Mouse (Mus musculus) MEL (cell line): Measurements from ENCODE around the gene Lmbr1. TPM values are rescaled to one million over a fixed set of nuclear protein-coding genes. Genes with fewer than 3 reads are reported as not detected.

Experiments used
- DNase-seq: peaks from one replicate; pipeline ENCODE4 v3.0.0; 2011; ENCODE audit warnings: low read depth, low spot score
- H3K27ac ChIP-seq: 2 replicates; pipeline ENCODE4 v1.5.1; 2012; ENCODE audit warnings: low read depth, mild to moderate bottlenecking, control low read depth, low read length, moderate library complexity; ENCODE audit not compliant: control insufficient read depth
- H3K27me3 ChIP-seq, 2 experiments: fragments of 150-350 bp in 1 of 2; sonication (generic) in 1 of 2; 2 replicates each; pipeline ENCODE4 v1.6.1; 2012; ENCODE audit warnings: low read length in 2 of 2, mild to moderate bottlenecking in 2 of 2, improper control_type of control experiment in 1 of 2, moderate library complexity in 1 of 2; ENCODE audit not compliant: insufficient read depth in 2 of 2, control insufficient read depth in 1 of 2
- H3K36me3 ChIP-seq, 2 experiments: 2 replicates each; pipeline ENCODE4 v1.6.1; 2012 to 2014; ENCODE audit warnings: low read length in 2 of 2, improper control_type of control experiment in 1 of 2, inconsistent platforms in 1 of 2, mild to moderate bottlenecking in 1 of 2; ENCODE audit not compliant: insufficient read depth in 2 of 2, control insufficient read depth in 1 of 2
- H3K4me1 ChIP-seq, 2 experiments: fragments of 150-350 bp in 1 of 2; sonication (generic) in 1 of 2; 2 replicates each; pipeline ENCODE4 v1.6.1; 2012; ENCODE audit warnings: low read length in 2 of 2, improper control_type of control experiment in 1 of 2, mild to moderate bottlenecking in 1 of 2; ENCODE audit not compliant: insufficient read depth in 2 of 2, control insufficient read depth in 1 of 2
- H3K4me3 ChIP-seq, 2 experiments: fragments of 150-350 bp in 1 of 2; sonication (generic) in 1 of 2; 2 replicates each; pipeline ENCODE4 v1.5.1; 2012; ENCODE audit warnings: low read depth in 2 of 2, low read length in 2 of 2, mild to moderate bottlenecking in 2 of 2, moderate library complexity in 2 of 2, control low read depth in 1 of 2, improper control_type of control experiment in 1 of 2; ENCODE audit not compliant: control insufficient read depth in 1 of 2, insufficient read depth in 1 of 2
- H3K79me2 ChIP-seq: 2 replicates; pipeline ENCODE4 v1.6.1; 2012; ENCODE audit warnings: mild to moderate bottlenecking, low read length, moderate library complexity; ENCODE audit not compliant: control insufficient read depth, poor library complexity, insufficient read depth
- H3K9ac ChIP-seq: 2 replicates; pipeline ENCODE4 v1.6.1; 2012; ENCODE audit warnings: low read depth, mild to moderate bottlenecking, control low read depth, low read length, moderate library complexity; ENCODE audit not compliant: control insufficient read depth, poor library complexity, severe bottlenecking
- H3K9me3 ChIP-seq: fragments of 150-350 bp; sonication (generic); replicated peaks from 2 replicates; pipeline ENCODE4 v1.6.1; 2012; ENCODE audit warnings: mild to moderate bottlenecking, low read length, improper control_type of control experiment, moderate library complexity; ENCODE audit not compliant: insufficient read depth
- CHD1 ChIP-seq: IDR thresholded peaks from 2 replicates; pipeline ENCODE4 v1.6.1; 2012; ENCODE audit warnings: low read depth, mild to moderate bottlenecking, inconsistent platforms, low read length, improper control_type of control experiment
- CHD2 ChIP-seq: IDR thresholded peaks from 2 replicates; pipeline ENCODE4 v1.6.1; 2011; ENCODE audit warnings: low read length, improper control_type of control experiment
- E2F4 ChIP-seq: IDR thresholded peaks from 2 replicates; pipeline ENCODE4 v1.6.1; 2011; ENCODE audit warnings: low read depth, low read length, improper control_type of control experiment, borderline replicate concordance
- ELF1 ChIP-seq: IDR thresholded peaks from 2 replicates; pipeline ENCODE4 v1.6.1; 2014; ENCODE audit warnings: low read depth, mild to moderate bottlenecking, inconsistent platforms, low read length, improper control_type of control experiment, moderate library complexity
- EP300 ChIP-seq, 2 experiments: IDR thresholded peaks; 2 replicates each; pipeline ENCODE4 v1.6.1; 2011; ENCODE audit warnings: improper control_type of control experiment in 2 of 2, low read length in 2 of 2, low read depth in 1 of 2, mild to moderate bottlenecking in 1 of 2
- GABPA ChIP-seq: IDR thresholded peaks from 2 replicates; pipeline ENCODE4 v1.6.1; 2012; ENCODE audit warnings: low read depth, mild to moderate bottlenecking, inconsistent platforms, low read length, improper control_type of control experiment, moderate library complexity
- JUND ChIP-seq: IDR thresholded peaks from 2 replicates; pipeline ENCODE4 v1.6.1; 2011; ENCODE audit warnings: low read depth, mild to moderate bottlenecking, improper control_type of control experiment, low read length
- MAFK ChIP-seq: IDR thresholded peaks from 2 replicates; pipeline ENCODE4 v1.6.1; 2011; ENCODE audit warnings: low read depth, mild to moderate bottlenecking, low read length, improper control_type of control experiment, borderline replicate concordance
- MAZ ChIP-seq: IDR thresholded peaks from 2 replicates; pipeline ENCODE4 v1.6.1; 2012; ENCODE audit warnings: low read depth, mild to moderate bottlenecking, inconsistent platforms, low read length, improper control_type of control experiment
- MEF2A ChIP-seq: IDR thresholded peaks from 2 replicates; pipeline ENCODE4 v1.6.1; 2014; ENCODE audit warnings: low read depth, mild to moderate bottlenecking, inconsistent platforms, low read length, improper control_type of control experiment; ENCODE audit not compliant: poor library complexity, insufficient replicate concordance, severe bottlenecking; ENCODE audit errors: extremely low read depth
- MXI1 ChIP-seq: IDR thresholded peaks from 2 replicates; pipeline ENCODE4 v1.6.1; 2011; ENCODE audit warnings: mild to moderate bottlenecking, low read depth, low read length, improper control_type of control experiment
- NELFE ChIP-seq: IDR thresholded peaks from 2 replicates; pipeline ENCODE4 v1.6.1; 2011; ENCODE audit warnings: low read depth, low read length, improper control_type of control experiment
- NRF1 ChIP-seq: IDR thresholded peaks from 2 replicates; pipeline ENCODE4 v1.6.1; 2014; ENCODE audit warnings: low read depth, mild to moderate bottlenecking, inconsistent platforms, low read length, improper control_type of control experiment, moderate library complexity; ENCODE audit not compliant: poor library complexity, insufficient read depth, severe bottlenecking
- POLR2A ChIP-seq, 2 experiments: IDR thresholded peaks; 2 replicates each; pipeline ENCODE4 v1.6.1; 2011 to 2012; ENCODE audit warnings: low read length in 2 of 2, mild to moderate bottlenecking in 2 of 2, control low read depth in 1 of 2, improper control_type of control experiment in 1 of 2, low read depth in 1 of 2, moderate library complexity in 1 of 2; ENCODE audit not compliant: control insufficient read depth in 1 of 2, insufficient read depth in 1 of 2, poor library complexity in 1 of 2
- POLR2AphosphoS2 ChIP-seq: IDR thresholded peaks from 2 replicates; pipeline ENCODE4 v1.6.1; 2011; ENCODE audit warnings: low read length, improper control_type of control experiment
- POLR2AphosphoS5 ChIP-seq: IDR thresholded peaks from 2 replicates; pipeline ENCODE4 v1.6.1; 2012; ENCODE audit warnings: low read depth, borderline replicate concordance, mild to moderate bottlenecking, inconsistent platforms, low read length, moderate library complexity, mixed read lengths
- SIN3A ChIP-seq: IDR thresholded peaks from 2 replicates; pipeline ENCODE4 v1.6.1; 2012; ENCODE audit warnings: low read length, improper control_type of control experiment, inconsistent platforms
- TAL1 ChIP-seq: IDR thresholded peaks from 2 replicates; pipeline ENCODE4 v1.6.1; 2012; ENCODE audit warnings: mild to moderate bottlenecking, inconsistent platforms, low read length, moderate library complexity, mixed read lengths
- TBP ChIP-seq: IDR thresholded peaks from 2 replicates; pipeline ENCODE4 v1.8.0; 2011; ENCODE audit warnings: low read depth, low read length, improper control_type of control experiment
- UBTF ChIP-seq: IDR thresholded peaks from 2 replicates; pipeline ENCODE4 v1.6.1; 2012; ENCODE audit warnings: low read depth, mild to moderate bottlenecking, inconsistent platforms, low read length, improper control_type of control experiment, moderate library complexity, borderline replicate concordance; ENCODE audit not compliant: insufficient read depth
- USF1 ChIP-seq: IDR thresholded peaks from 2 replicates; pipeline ENCODE4 v1.6.1; 2014; ENCODE audit warnings: low read depth, mild to moderate bottlenecking, inconsistent platforms, low read length, improper control_type of control experiment, moderate library complexity
- USF2 ChIP-seq, 2 experiments: IDR thresholded peaks; 2 replicates each; pipeline ENCODE4 v1.6.1; 2011 to 2012; ENCODE audit warnings: improper control_type of control experiment in 2 of 2, low read length in 2 of 2, borderline replicate concordance in 1 of 2, inconsistent platforms in 1 of 2, low read depth in 1 of 2, mild to moderate bottlenecking in 1 of 2; ENCODE audit not compliant: insufficient read depth in 1 of 2
- ZMIZ1 ChIP-seq: IDR thresholded peaks from 2 replicates; pipeline ENCODE4 v1.6.1; 2012; ENCODE audit warnings: low read depth, mild to moderate bottlenecking, inconsistent platforms, low read length, improper control_type of control experiment, moderate library complexity
- ZNF384 ChIP-seq: IDR thresholded peaks from 2 replicates; pipeline ENCODE4 v1.6.1; 2012; ENCODE audit warnings: low read depth, mild to moderate bottlenecking, inconsistent platforms, low read length, improper control_type of control experiment
- polyA plus RNA-seq, 2 experiments: library from polyadenylated mRNA; stranded (reverse) in 1 of 2; unstranded in 1 of 2; fragments of >175 nt in 1 of 2; fragments of >200 nt in 1 of 2; gene quantifications; 2 replicates each; pipeline versions ENCODE4 v1.2.1 to v1.2.4; 2012; ENCODE audit warnings: low replicate concordance in 2 of 2, low read depth in 1 of 2; ENCODE audit not compliant: insufficient read length in 2 of 2, insufficient read depth in 1 of 2, missing spikeins in 1 of 2
- total RNA-seq: library from RNA; depleted of rRNA; stranded (reverse); fragments of 300-350 nt; gene quantifications from 2 replicates; pipeline ENCODE4 v1.2.3, GENCODE M21; 2012

Gene Lmbr1
- total and polyA plus RNA-seq, 3 experiments = not detected

DNA sequence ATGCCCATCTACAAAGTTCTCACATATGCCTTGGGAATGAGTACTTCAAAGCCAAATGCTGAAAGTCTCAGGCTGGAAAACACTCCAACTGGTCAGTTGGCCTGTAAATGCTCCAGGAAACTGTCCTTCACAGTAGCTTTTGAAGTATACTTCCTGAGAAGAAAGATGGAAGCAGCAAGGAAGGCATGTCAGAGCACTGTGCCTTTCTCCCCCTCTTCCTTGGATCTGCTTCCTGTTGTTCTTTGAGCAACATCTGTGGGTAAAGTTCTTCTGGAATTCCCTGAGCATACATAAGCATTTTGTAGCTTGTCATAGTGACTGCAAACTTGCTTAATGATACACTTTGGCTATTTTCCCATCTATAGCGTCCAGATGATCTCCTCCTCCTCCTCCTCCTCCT is 9.4 kb upstream of the Lmbr1 start:
- no peak overlapping the region for H3K27ac ChIP-seq
- H3K4me3 ChIP-seq = no peak overlapping the region
- H3K9me3 ChIP-seq = no peaks in the 10 kb centered on the region
- H3K27me3 ChIP-seq = peaks cover 2% of the 10 kb centered on the region in 2 experiments; a peak in 2 of 4 replicates
- no peaks in the 10 kb centered on the region for H3K79me2 ChIP-seq
- no peaks in the 10 kb centered on the region for H3K36me3 ChIP-seq
- no peaks in the 10 kb centered on the region for H3K4me1 ChIP-seq
- no peak overlapping the region for H3K9ac ChIP-seq
- no peak for DNase-seq
- TF ChIP-seq GABPA = no peak
- no peak for TF ChIP-seq SIN3A
- TF ChIP-seq ZNF384 = no peak
- TF ChIP-seq JUND = no peak
- no peak for TF ChIP-seq UBTF
- TF ChIP-seq POLR2A (IDR thresholded peaks at IDR 0.05; ENCODE audit: control insufficient read depth in 1 of 2, insufficient read depth in 1 of 2, low read depth in 1 of 2, low read length in 2 of 2, poor library complexity in 1 of 2) = no peak
- no peak for TF ChIP-seq CHD2
- TF ChIP-seq E2F4 = no peak
- TF ChIP-seq EP300 (IDR thresholded peaks at IDR 0.05; ENCODE audit: low read depth in 1 of 2, low read length in 2 of 2) = no peak
- TF ChIP-seq ELF1 = no peak
- TF ChIP-seq MEF2A = no peak
- no peak for TF ChIP-seq CHD1
- no peak for TF ChIP-seq POLR2AphosphoS5
- no peak for TF ChIP-seq MAFK
- TF ChIP-seq TAL1 = no peak
- TF ChIP-seq NELFE = no peak
- no peak for TF ChIP-seq POLR2AphosphoS2

DNA sequence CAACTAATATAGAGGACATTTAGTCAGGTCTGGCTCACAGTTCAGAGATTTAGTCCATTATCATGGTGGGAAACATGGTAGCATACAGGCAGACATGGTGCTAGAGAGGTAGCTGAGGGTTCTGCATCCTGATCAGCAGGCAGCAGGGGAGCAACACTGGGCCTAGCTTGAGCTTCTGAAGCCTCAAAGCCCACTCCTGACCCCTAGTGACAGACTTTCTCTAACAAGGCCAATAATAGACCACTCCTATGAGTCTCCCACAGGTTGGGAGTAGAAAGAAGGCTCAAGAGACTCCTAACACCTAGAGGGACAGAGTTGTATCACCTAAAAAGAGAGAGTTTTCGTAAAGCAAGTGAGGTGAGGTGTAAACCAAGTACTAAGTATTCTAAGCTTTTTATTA is 4.6 kb upstream of the Lmbr1 start:
- H3K9me3 ChIP-seq = no peaks in the 10 kb centered on the region
- no peaks in the 10 kb centered on the region for H3K79me2 ChIP-seq
- H3K27ac ChIP-seq = no peak overlapping the region
- DNase-seq = no peak
- no peaks in the 10 kb centered on the region for H3K36me3 ChIP-seq
- no peak overlapping the region for H3K4me3 ChIP-seq
- no peaks in the 10 kb centered on the region for H3K4me1 ChIP-seq
- H3K9ac ChIP-seq = no peak overlapping the region
- H3K27me3 ChIP-seq = peaks cover 2% of the 10 kb centered on the region in 2 experiments; a peak in 2 of 4 replicates
- TF ChIP-seq UBTF (no peak), ZMIZ1 (no peak), NRF1 (no peak), E2F4 (no peak), POLR2AphosphoS2 (no peak), JUND (no peak), EP300 (IDR thresholded peaks at IDR 0.05; ENCODE audit: low read depth in 1 of 2, low read length in 2 of 2) (no peak), MXI1 (no peak), MAFK (no peak), USF1 (no peak), MEF2A (no peak), TBP (no peak), POLR2A (IDR thresholded peaks at IDR 0.05; ENCODE audit: control insufficient read depth in 1 of 2, insufficient read depth in 1 of 2, low read depth in 1 of 2, low read length in 2 of 2, poor library complexity in 1 of 2) (no peak), MAZ (no peak), USF2 (IDR thresholded peaks at IDR 0.05; ENCODE audit: borderline replicate concordance in 1 of 2, insufficient read depth in 1 of 2, low read depth in 1 of 2, low read length in 2 of 2) (no peak)
